Mouse (Mus musculus) ES-Bruce4 (cell line): ENCODE measurements around the gene Hist1h3g. TPM values are rescaled to one million over a fixed set of nuclear protein-coding genes. Genes with fewer than 3 reads are reported as not detected.
"Not testable (repeated sequence)": the region's sequence is repeated elsewhere in the genome, so short reads cannot be mapped to it uniquely, and the experiment has no call there.

Experiments
- H3K27ac ChIP-seq: 2 replicates; pipeline ENCODE4 v1.5.1; 2012; ENCODE audit warnings: low read length, inconsistent platforms; ENCODE audit not compliant: insufficient read depth
- H3K27me3 ChIP-seq: 2 replicates; pipeline ENCODE4 v1.6.1; 2012; ENCODE audit warnings: mild to moderate bottlenecking, low read length, inconsistent platforms; ENCODE audit not compliant: control insufficient read depth, poor library complexity, insufficient read depth, severe bottlenecking
- H3K36me3 ChIP-seq: 2 replicates; pipeline ENCODE4 v1.6.1; 2012; ENCODE audit warnings: inconsistent platforms, mild to moderate bottlenecking, low read length, moderate library complexity; ENCODE audit not compliant: control insufficient read depth, poor library complexity, insufficient read depth, severe bottlenecking
- H3K4me1 ChIP-seq: one replicate; pipeline ENCODE4 v1.8.1; 2011; ENCODE audit warnings: low read length; ENCODE audit not compliant: control insufficient read depth, insufficient read depth
- H3K4me3 ChIP-seq: 2 replicates; pipeline ENCODE4 v1.5.1; 2011; ENCODE audit warnings: low read depth, mild to moderate bottlenecking, low read length
- H3K9ac ChIP-seq: 2 replicates; pipeline ENCODE4 v1.6.1; 2012; ENCODE audit warnings: low read depth, mild to moderate bottlenecking, inconsistent platforms; ENCODE audit not compliant: poor library complexity, severe bottlenecking
- H3K9me3 ChIP-seq: replicated peaks from 2 replicates; pipeline ENCODE4 v1.6.1; 2012; ENCODE audit warnings: mild to moderate bottlenecking, low read length, inconsistent platforms; ENCODE audit not compliant: control insufficient read depth, poor library complexity, insufficient read depth, severe bottlenecking
- CTCF ChIP-seq: IDR thresholded peaks from one replicate; pipeline ENCODE4 v1.8.1; 2011; ENCODE audit warnings: low read depth, low read length
- EP300 ChIP-seq: IDR thresholded peaks from 2 replicates; pipeline ENCODE4 v1.6.1; 2011; ENCODE audit warnings: low read depth, low read length; ENCODE audit not compliant: insufficient read depth
- POLR2A ChIP-seq: IDR thresholded peaks from one replicate; pipeline ENCODE4 v1.8.1; 2011; ENCODE audit warnings: low read length; ENCODE audit not compliant: insufficient read depth
- polyA plus RNA-seq: library from polyadenylated mRNA; stranded (reverse); fragments of >200 nt; gene quantifications from 2 replicates; pipeline ENCODE4 v1.2.4, GENCODE M21; 2011; ENCODE audit warnings: low read depth; ENCODE audit not compliant: missing spikeins, insufficient read depth, insufficient read length

Gene Hist1h3g
- polyA plus RNA-seq, 1 experiment = 8.9 TPM

GRCm38 (mm10) chr13:23570261-23571021 lies 35.2 kb downstream of the Hist1h3g start:
- Histone ChIP-seq H3K9ac (peak overlapping the region; percentile 87), H3K4me3 (peak overlapping the region; percentile 60), H3K27ac (peak overlapping the region; percentile 93)
- not testable (repeated sequence) for H3K27me3 ChIP-seq, H3K36me3 ChIP-seq, H3K4me1 ChIP-seq, H3K9me3 ChIP-seq
- TF ChIP-seq POLR2A = peak; percentile 57

GRCm38 (mm10) chr13:23571022-23571503 lies 35.8 kb downstream of the Hist1h3g start, which contains the start of the genes Hist1h2ae and Hist1h2bg:
Hist1h2ae (minus strand) TSS chr13:23571220.
Hist1h2bg (plus strand) TSS chr13:23571396.
- Histone ChIP-seq H3K36me3 (no peaks in the 10 kb centered on the region), H3K9ac (peak within 1 kb of the TSS; percentile 96), H3K4me3 (peak within 1 kb of the TSS; percentile 78), H3K4me1 (no peaks in the 10 kb centered on the region), H3K27me3 (no peaks in the 10 kb centered on the region), H3K27ac (peak within 1 kb of the TSS; percentile 93), H3K9me3 (no peaks in the 10 kb centered on the region)
- TF ChIP-seq CTCF (no peak), POLR2A (no peak), EP300 (no peak)

- Histone ChIP-seq H3K9ac (peak overlapping the region; percentile 96), H3K27ac (peak overlapping the region; percentile 86), H3K4me3 (peak overlapping the region; percentile 78)
- H3K27me3 ChIP-seq, H3K36me3 ChIP-seq, H3K4me1 ChIP-seq, H3K9me3 ChIP-seq: not testable (repeated sequence)
- peak; percentile 95 for TF ChIP-seq POLR2A
These were observed 36.4 kb downstream of the Hist1h3g start for GRCm38 (mm10) chr13:23571504-23572217.

- H3K36me3 ChIP-seq = no peaks in the 10 kb centered on the region
- TF ChIP-seq POLR2A (no peak), CTCF (no peak), EP300 (no peak)
- H3K9me3 ChIP-seq = no peaks in the 10 kb centered on the region
- no peaks in the 10 kb centered on the region for H3K4me1 ChIP-seq
- H3K9ac ChIP-seq = peak overlapping the region; percentile 96
- no peak overlapping the region for H3K4me3 ChIP-seq
- H3K27ac ChIP-seq = peak overlapping the region; percentile 44
- H3K27me3 ChIP-seq = no peaks in the 10 kb centered on the region
These were observed 37.2 kb downstream of the Hist1h3g start for GRCm38 (mm10) chr13:23572218-23573033.

- Histone ChIP-seq H3K4me3 (peak overlapping the region; percentile 72), H3K9ac (peak overlapping the region; percentile 96), H3K27ac (peak overlapping the region; percentile 97)
- not testable (repeated sequence) for H3K27me3 ChIP-seq, H3K4me1 ChIP-seq, H3K9me3 ChIP-seq, H3K36me3 ChIP-seq
These were observed 38.0 kb downstream of the Hist1h3g start for GRCm38 (mm10) chr13:23573034-23573897.

- not testable (repeated sequence) for H3K36me3 ChIP-seq, H3K9me3 ChIP-seq, H3K27me3 ChIP-seq, H3K4me1 ChIP-seq
- peak within 1 kb of the TSS; percentile 96 for H3K9ac ChIP-seq
- peak within 1 kb of the TSS; percentile 72 for H3K4me3 ChIP-seq
- H3K27ac ChIP-seq = peak within 1 kb of the TSS; percentile 97
These were observed 38.8 kb downstream of the Hist1h3g start, which contains the start of the genes Hist1h2bf and Hist1h2ad for GRCm38 (mm10) chr13:23573898-23574524. Hist1h2bf (minus strand) TSS chr13:23574196. Hist1h2ad (plus strand) TSS chr13:23574381.
